ENCODE assay signal across 8 mouse cellular contexts in the genomic region with DNA sequence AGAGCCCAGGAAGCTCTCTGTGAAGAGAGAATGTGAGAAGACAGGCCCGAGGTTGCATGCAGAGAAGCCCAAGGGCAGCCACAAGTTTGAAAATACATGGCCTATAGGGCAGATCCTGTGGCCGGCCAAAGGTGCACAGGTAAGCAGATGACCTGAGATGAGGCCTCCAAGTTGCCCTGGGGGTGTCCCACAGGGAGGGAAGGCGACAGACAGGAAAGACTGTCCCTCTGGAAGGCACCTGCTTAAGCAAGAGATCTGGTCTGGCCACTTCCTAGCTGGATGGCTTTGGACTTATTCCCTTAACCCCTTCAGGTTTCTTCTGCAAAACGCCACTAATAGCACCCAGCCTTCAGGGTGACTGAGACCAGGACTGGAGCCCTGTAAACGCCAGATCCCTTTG. TPM values are rescaled to one million over a fixed set of nuclear protein-coding genes. Genes with fewer than 3 reads are reported as not detected.
DNase-seq lines count a peak whose midpoint lies in the region; ATAC-seq and TF ChIP-seq lines count a peak whose summit lies in the region.

No protein-coding gene starts in this region.

- peak overlapping the region; percentile 92 for H3K4me2 ChIP-seq in forebrain, embryonic 14.5 days (ENCODE audit: low read length)
- H3K4me2 ChIP-seq in limb, embryonic 14.5 days (replicated peaks; ENCODE audit: low read depth, low read length, severe bottlenecking), result peak overlapping the region; percentile 94
- H3K4me2 ChIP-seq in neural tube, embryonic 13.5 days, result peak overlapping the region; percentile 99

- 6% methylated on average over 5 of the region's 5 CpGs for WGBS in forebrain, embryonic 14.5 days
- WGBS in limb, embryonic 14.5 days, result 10% methylated on average over 5 of the region's 5 CpGs
- 8% methylated on average over 5 of the region's 5 CpGs for WGBS in neural tube, embryonic 13.5 days

- no peak for TF ChIP-seq POLR2A in limb, embryonic 14.5 days (IDR thresholded peaks at IDR 0.05; ENCODE audit: borderline replicate concordance, extremely low read depth, insufficient read depth, insufficient read length)

- peaks cover 57% of the 10 kb centered on the region for H3K79me2 ChIP-seq in C2C12 (ENCODE audit: control insufficient read depth, insufficient read depth)

- no peaks in the 10 kb centered on the region for H3K9me3 ChIP-seq in forebrain, embryonic 14.5 days (replicated peaks; ENCODE audit: control insufficient read depth, low read length)
- H3K9me3 ChIP-seq in limb, embryonic 14.5 days (ENCODE audit: control insufficient read depth, low read length), result no peaks in the 10 kb centered on the region
- no peaks in the 10 kb centered on the region for H3K9me3 ChIP-seq in neural tube, embryonic 13.5 days

- peak overlapping the region; percentile 81 for H3K9ac ChIP-seq in forebrain, embryonic 14.5 days (ENCODE audit: low read length)
- peak overlapping the region; percentile 87 for H3K9ac ChIP-seq in limb, embryonic 14.5 days (ENCODE audit: low read depth, low read length, severe bottlenecking)
- peak overlapping the region; percentile 88 for H3K9ac ChIP-seq in neural tube, embryonic 13.5 days

- ATAC-seq in forebrain, embryonic 14.5 days, result no peak; the same call in 1 of the 2 replicates
- no peak for ATAC-seq in limb, embryonic 14.5 days (ENCODE audit: low FRiP score, low read depth)
- peak; percentile 1; the same call in 1 of the 2 replicates for ATAC-seq in neural tube, embryonic 13.5 days (ENCODE audit: low read depth)

- DNase-seq in cerebellum, postnatal 10 days, result peak; percentile 36 to 59
- no peak for DNase-seq in cerebellum, adult 8-10 months
- peak; percentile 31 for DNase-seq in forebrain, embryonic 14.5 days (ENCODE audit: low spot score)
- peak; percentile 22 for DNase-seq in limb, embryonic 14.5 days (ENCODE audit: low spot score)
- DNase-seq in cerebellum, adult 9-10 months, result no peak
- DNase-seq in left cerebral cortex, adult 18-20 months (ENCODE audit: low spot score in 2 of 2), result no peak

- H3ac ChIP-seq in C2C12 (ENCODE audit: control insufficient read depth, insufficient read length, low read depth), result peak overlapping the region; percentile 83

- peaks cover 31% of the 10 kb centered on the region for H3K79me3 ChIP-seq in C2C12 (ENCODE audit: low read depth)

- H3K27me3 ChIP-seq in C2C12 (ENCODE audit: control insufficient read depth, insufficient read depth, insufficient read length), result no peaks in the 10 kb centered on the region
- no peaks in the 10 kb centered on the region for H3K27me3 ChIP-seq in forebrain, embryonic 14.5 days (replicated peaks; ENCODE audit: control insufficient read depth, insufficient read depth, low read length)
- no peaks in the 10 kb centered on the region for H3K27me3 ChIP-seq in limb, embryonic 14.5 days (ENCODE audit: control insufficient read depth, insufficient read depth, low read length)
- no peaks in the 10 kb centered on the region for H3K27me3 ChIP-seq in neural tube, embryonic 13.5 days

- H3K4me1 ChIP-seq in forebrain, embryonic 14.5 days (ENCODE audit: control insufficient read depth, insufficient read depth, low read length), result peaks cover 26% of the 10 kb centered on the region
- H3K4me1 ChIP-seq in limb, embryonic 14.5 days (ENCODE audit: control insufficient read depth, insufficient read depth, low read length), result peaks cover 30% of the 10 kb centered on the region
- peaks cover 54% of the 10 kb centered on the region for H3K4me1 ChIP-seq in neural tube, embryonic 13.5 days (replicated peaks)

- no peak for TF ChIP-seq CTCF in C2C12 (IDR thresholded peaks at IDR 0.05; ENCODE audit: control insufficient read depth, insufficient read depth, insufficient read length)

- H3K27ac ChIP-seq in forebrain, embryonic 14.5 days (ENCODE audit: low read depth, low read length), result peak overlapping the region; percentile 15; the same call in 1 of the 2 replicates
- peak overlapping the region; percentile 94; the same call in 1 of the 2 replicates for H3K27ac ChIP-seq in limb, embryonic 14.5 days (replicated peaks; ENCODE audit: low read depth, low read length)
- H3K27ac ChIP-seq in neural tube, embryonic 13.5 days (replicated peaks), result peak overlapping the region; percentile 89

- peaks cover 9% of the 10 kb centered on the region for H3K36me3 ChIP-seq in C2C12 (ENCODE audit: control insufficient read depth, insufficient read depth)
- no peaks in the 10 kb centered on the region for H3K36me3 ChIP-seq in forebrain, embryonic 14.5 days (ENCODE audit: control insufficient read depth, insufficient read depth, low read length)
- peaks cover 6% of the 10 kb centered on the region for H3K36me3 ChIP-seq in limb, embryonic 14.5 days (ENCODE audit: control insufficient read depth, insufficient read depth, low read length)
- no peaks in the 10 kb centered on the region for H3K36me3 ChIP-seq in neural tube, embryonic 13.5 days

- H3K4me3 ChIP-seq in C2C12 (ENCODE audit: insufficient read depth, poor library complexity, severe bottlenecking), result peak overlapping the region; percentile 72
- H3K4me3 ChIP-seq in forebrain, embryonic 14.5 days (ENCODE audit: low read depth, low read length), result peak overlapping the region; percentile 79
- H3K4me3 ChIP-seq in limb, embryonic 14.5 days (replicated peaks; ENCODE audit: low read length), result peak overlapping the region; percentile 81
- H3K4me3 ChIP-seq in neural tube, embryonic 13.5 days, result peak overlapping the region; percentile 76

TF ChIP-seq in C2C12, 6 proteins besides CTCF, POLR2A, EP300 and RAD21:
- TF ChIP-seq CEBPB (IDR thresholded peaks at IDR 0.05; ENCODE audit: low read depth) (no peak), MAX (IDR thresholded peaks at IDR 0.05) (no peak), USF1 (IDR thresholded peaks at IDR 0.05; ENCODE audit: low read depth) (no peak), MYOG (IDR thresholded peaks at IDR 0.05; ENCODE audit: control insufficient read depth, extremely low read depth, insufficient read length) (no peak)
TF ChIP-seq in C2C12: peak in this region for 0.

RNA-seq across cellular contexts. Expression of a gene that starts 0.6 kb away (rescaled TPM):
- 29.1 TPM for polyA plus RNA-seq in C2C12 (2012; fragmentation: generic; extraction: Trizol)
- polyA plus RNA-seq in forebrain, embryonic 14.5 days (2014; fragmentation: Nextera tagmentation; extraction: Ambion mirVana), result 32.9 and 41.2 TPM in 2 replicates
- polyA plus RNA-seq in limb, embryonic 14.5 days (2012; rRNA removed), result 141 and 190 TPM in 2 replicates
- 62.2 and 65.7 TPM in 2 replicates for polyA plus RNA-seq in limb, embryonic 14.5 days (2014; fragmentation: Nextera tagmentation; extraction: Ambion mirVana)
- 75.6 and 76.1 TPM in 2 replicates for polyA plus RNA-seq in neural tube, embryonic 13.5 days (2015; fragmentation: Nextera tagmentation; extraction: Ambion mirVana)
- total RNA-seq in left cerebral cortex, adult 18-20 months (2021), result 10 to 100 TPM; 45.5 to 47.2 TPM

RNA-seq across cellular contexts. Expression of a gene that starts 2.9 kb away (rescaled TPM):
- polyA plus RNA-seq in C2C12 (2012; fragmentation: generic; extraction: Trizol), result 126 TPM
- polyA plus RNA-seq in forebrain, embryonic 14.5 days (2014; fragmentation: Nextera tagmentation; extraction: Ambion mirVana), result 71.1 and 82.8 TPM in 2 replicates
- 107 and 122 TPM in 2 replicates for polyA plus RNA-seq in limb, embryonic 14.5 days (2012; rRNA removed)
- polyA plus RNA-seq in limb, embryonic 14.5 days (2014; fragmentation: Nextera tagmentation; extraction: Ambion mirVana), result 108 and 111 TPM in 2 replicates
- 33.5 and 40.5 TPM in 2 replicates for polyA plus RNA-seq in neural tube, embryonic 13.5 days (2015; fragmentation: Nextera tagmentation; extraction: Ambion mirVana)
- total RNA-seq in left cerebral cortex, adult 18-20 months (2021), result 1 to 10 TPM; 3.7 to 6.8 TPM

RNA-seq across cellular contexts. Expression of a gene that starts 26.6 kb away (rescaled TPM):
- polyA plus RNA-seq in C2C12 (2012; fragmentation: generic; extraction: Trizol), result 2.8 TPM
- 334 and 428 TPM in 2 replicates for polyA plus RNA-seq in forebrain, embryonic 14.5 days (2014; fragmentation: Nextera tagmentation; extraction: Ambion mirVana)
- 192 and 242 TPM in 2 replicates for polyA plus RNA-seq in limb, embryonic 14.5 days (2012; rRNA removed)
- 96.2 and 97.2 TPM in 2 replicates for polyA plus RNA-seq in limb, embryonic 14.5 days (2014; fragmentation: Nextera tagmentation; extraction: Ambion mirVana)
- polyA plus RNA-seq in neural tube, embryonic 13.5 days (2015; fragmentation: Nextera tagmentation; extraction: Ambion mirVana), result 548 and 565 TPM in 2 replicates
- 100 to 1,000 TPM; 202 to 219 TPM for total RNA-seq in left cerebral cortex, adult 18-20 months (2021)

RNA-seq across cellular contexts. Expression of a gene that starts 59.7 kb away (rescaled TPM):
- polyA plus RNA-seq in C2C12 (2012; fragmentation: generic; extraction: Trizol), result 6.7 TPM
- polyA plus RNA-seq in forebrain, embryonic 14.5 days (2014; fragmentation: Nextera tagmentation; extraction: Ambion mirVana), result 31.4 and 35.7 TPM in 2 replicates
- polyA plus RNA-seq in limb, embryonic 14.5 days (2012; rRNA removed), result 50.8 and 60.5 TPM in 2 replicates
- 24.9 and 26.1 TPM in 2 replicates for polyA plus RNA-seq in limb, embryonic 14.5 days (2014; fragmentation: Nextera tagmentation; extraction: Ambion mirVana)
- polyA plus RNA-seq in neural tube, embryonic 13.5 days (2015; fragmentation: Nextera tagmentation; extraction: Ambion mirVana), result 43.1 and 43.4 TPM in 2 replicates
- 10 to 100 TPM; 38.8 to 44.3 TPM for total RNA-seq in left cerebral cortex, adult 18-20 months (2021)

Comparison
In these comparisons a context has a peak if more than half of its experiments do, and no peak if none do; other contexts are left out.
1. DNase-seq: peak in cerebellum, postnatal 10 days (2 of 2), forebrain, embryonic 14.5 days (single experiment) and limb, embryonic 14.5 days (single experiment); none in cerebellum, adult 8-10 months (single experiment), cerebellum, adult 9-10 months (single experiment) and left cerebral cortex, adult 18-20 months (0 of 2).
2. H3K27ac ChIP-seq: peak in every context shown above with its lines; median percentile 94 in limb, embryonic 14.5 days; 89 in neural tube, embryonic 13.5 days; 15 in forebrain, embryonic 14.5 days.
3. RNA of a gene that starts 26.6 kb away (polyA plus RNA-seq): 548 to 565 TPM in neural tube, embryonic 13.5 days, 334 to 428 TPM in forebrain, embryonic 14.5 days and 96.2 to 242 TPM in limb, embryonic 14.5 days; 2.8 TPM in C2C12 (single experiment); every median in the first group is over 10 times any median in the second.
4. Peak in every context shown above with its lines, with median percentiles within 50 percentile points of each other: H3K4me3 ChIP-seq, H3K4me2 ChIP-seq and H3K9ac ChIP-seq.